Mouse (Mus musculus) lung, postnatal 4 days (tissue): ENCODE measurements at regions not wholly inside any gene's neighbourhood (a gene's known extent, or its start where the extent isn't known, plus 50 kb on each side); places are given as distances from the start of the nearest gene placed in this dataset.

Experiments used
- DNase-seq, 2 experiments: peaks; one replicate each; pipeline ENCODE4 v3.0.0; 2021

GRCm38 (mm10) chr9:32910641-32911040 lies 274.6 kb downstream of the Ets1 start:
- DNase-seq = no peak

GRCm38 (mm10) chr9:32915633-32916032 lies 279.6 kb downstream of the Ets1 start:
- DNase-seq = no peak

- no peak for DNase-seq
Observed at GRCm38 (mm10) chr9:32916731-32917130, 280.7 kb downstream of the Ets1 start.

- no peak for DNase-seq
Observed at GRCm38 (mm10) chr9:32923925-32924324, 287.9 kb downstream of the Ets1 start.

- no peak for DNase-seq
Observed at GRCm38 (mm10) chr9:32924333-32924886, 288.4 kb downstream of the Ets1 start.

GRCm38 (mm10) chr9:32925036-32925435 lies 289.0 kb downstream of the Ets1 start:
- DNase-seq = no peak

GRCm38 (mm10) chr9:32925720-32926595 lies 289.9 kb downstream of the Ets1 start:
- DNase-seq = peak in 1 of 2 experiments; percentile 23

GRCm38 (mm10) chr9:32927656-32928055 lies 291.6 kb downstream of the Ets1 start:
- peak in 1 of 2 experiments; percentile 2 for DNase-seq

- DNase-seq = peak in 1 of 2 experiments; percentile 30
Observed at GRCm38 (mm10) chr9:32928289-32929000, 292.4 kb downstream of the Ets1 start.

GRCm38 (mm10) chr9:32929331-32929730 lies 293.3 kb downstream of the Ets1 start:
- DNase-seq = no peak

GRCm38 (mm10) chr9:32929826-32930225 lies 293.8 kb downstream of the Ets1 start:
- DNase-seq = no peak

GRCm38 (mm10) chr9:32931266-32932005 lies 295.4 kb downstream of the Ets1 start:
- DNase-seq = no peak

GRCm38 (mm10) chr9:32933237-32934071 lies 297.4 kb downstream of the Ets1 start:
- peak; percentile 37 to 46 for DNase-seq

- DNase-seq = no peak
Observed at GRCm38 (mm10) chr9:32934436-32934835, 298.4 kb downstream of the Ets1 start.

- peak; percentile 4 to 28 for DNase-seq
Observed at GRCm38 (mm10) chr9:32936462-32936861, 300.4 kb downstream of the Ets1 start.

GRCm38 (mm10) chr9:32937391-32937790 lies 301.4 kb downstream of the Ets1 start:
- DNase-seq = peak in 1 of 2 experiments; percentile 2

- DNase-seq = peak in 1 of 2 experiments; percentile 3
Observed at GRCm38 (mm10) chr9:32938857-32939256, 302.8 kb downstream of the Ets1 start.

- DNase-seq = no peak
Observed at GRCm38 (mm10) chr9:32939626-32940025, 303.6 kb downstream of the Ets1 start.

GRCm38 (mm10) chr9:32940111-32940813 lies 304.2 kb downstream of the Ets1 start:
- DNase-seq = peak; percentile 68 to 89

GRCm38 (mm10) chr9:32940919-32941767 lies 305.1 kb downstream of the Ets1 start:
- peak in 1 of 2 experiments; percentile 30 for DNase-seq

GRCm38 (mm10) chr9:32941768-32942030 lies 305.7 kb downstream of the Ets1 start:
- no peak for DNase-seq
